Comparison of ENCODE assay signal across 8 mouse cellular contexts in genomic region chr11:121387750-121388553, GRCm38 (mm10). TPM values are rescaled to one million over a fixed set of nuclear protein-coding genes. Genes with fewer than 3 reads are reported as not detected.
DNase-seq lines count a peak whose midpoint lies in the region; ATAC-seq and TF ChIP-seq lines count a peak whose summit lies in the region.

Rab40b (minus strand) TSS chr11:121388251.

- peak within 1 kb of the TSS; percentile 63 for H3K9ac ChIP-seq in embryonic facial prominence, embryonic 11.5 days (replicated peaks; ENCODE audit: low read length)
- H3K9ac ChIP-seq in intestine, postnatal 0 days (ENCODE audit: low read depth, low read length), result peak within 1 kb of the TSS; percentile 45
- H3K9ac ChIP-seq in midbrain, embryonic 11.5 days (ENCODE audit: low read length), result peak within 1 kb of the TSS; percentile 50; the same call in 1 of the 2 replicates

- no peaks in the 10 kb centered on the region for H3K9me3 ChIP-seq in embryonic facial prominence, embryonic 11.5 days (replicated peaks; ENCODE audit: control insufficient read depth, low read length)
- H3K9me3 ChIP-seq in intestine, postnatal 0 days (ENCODE audit: control insufficient read depth), result no peaks in the 10 kb centered on the region
- H3K9me3 ChIP-seq in midbrain, embryonic 11.5 days (ENCODE audit: control insufficient read depth, low read length), result no peaks in the 10 kb centered on the region

- H3K36me3 ChIP-seq in embryonic facial prominence, embryonic 11.5 days (replicated peaks; ENCODE audit: control insufficient read depth, insufficient read depth, low read depth, low read length), result no peaks in the 10 kb centered on the region
- H3K36me3 ChIP-seq in intestine, postnatal 0 days (ENCODE audit: control insufficient read depth, insufficient read depth), result no peaks in the 10 kb centered on the region
- no peaks in the 10 kb centered on the region for H3K36me3 ChIP-seq in midbrain, embryonic 11.5 days (ENCODE audit: control insufficient read depth, insufficient read depth, low read length)

- peak; percentile 94 to 95 for DNase-seq in adrenal gland, postnatal 36 days
- DNase-seq in embryonic facial prominence, embryonic 11.5 days (ENCODE audit: low spot score), result peak; percentile 99
- DNase-seq in gonadal fat pad, adult 2 months (ENCODE audit: low read depth), result peak; percentile 97
- peak; percentile 93 to 94 for DNase-seq in left cerebral cortex, postnatal 36 days (ENCODE audit: low spot score in 2 of 2)
- DNase-seq in midbrain, embryonic 11.5 days (ENCODE audit: low spot score, missing footprints), result peak; percentile 98
- DNase-seq in spleen, adult 12 weeks (ENCODE audit: low spot score), result peak; percentile 45
- no peak for DNase-seq in natural killer cell, adult 2 months (ENCODE audit: low spot score in 2 of 2)

- intact Hi-C loops in left cerebral cortex, postnatal 36 days (cut with DNase I), result loop anchor here (5.0 kb wide), 3 partner anchors 34 to 64 kb away; partner anchors contain the start of genes Fn3krp and Tbcd

- peak within 1 kb of the TSS; percentile 61 for H3K4me3 ChIP-seq in embryonic facial prominence, embryonic 11.5 days (ENCODE audit: low read depth, low read length)
- H3K4me3 ChIP-seq in intestine, postnatal 0 days (ENCODE audit: low read depth, low read length), result peak within 1 kb of the TSS; percentile 67
- peak within 1 kb of the TSS; percentile 51 for H3K4me3 ChIP-seq in midbrain, embryonic 11.5 days (ENCODE audit: low read depth, low read length)

- H3K4me2 ChIP-seq in embryonic facial prominence, embryonic 11.5 days (ENCODE audit: low read depth, low read length), result peak within 1 kb of the TSS; percentile 95
- peak within 1 kb of the TSS; percentile 95 for H3K4me2 ChIP-seq in intestine, postnatal 0 days (replicated peaks; ENCODE audit: low read depth)
- H3K4me2 ChIP-seq in midbrain, embryonic 11.5 days, result peak within 1 kb of the TSS; percentile 82

- WGBS in embryonic facial prominence, embryonic 11.5 days, result 1% methylated on average over 61 of the region's 61 CpGs
- under 1% methylated on average over 61 of the region's 61 CpGs for WGBS in intestine, postnatal 0 days
- 1% methylated on average over 61 of the region's 61 CpGs for WGBS in midbrain, embryonic 11.5 days

- no peak within 1 kb of the TSS for H3K27ac ChIP-seq in embryonic facial prominence, embryonic 11.5 days (replicated peaks; ENCODE audit: low read depth, low read length)
- H3K27ac ChIP-seq in intestine, postnatal 0 days (ENCODE audit: low read depth, low read length), result no peak within 1 kb of the TSS; the same call in 1 of the 2 replicates
- H3K27ac ChIP-seq in midbrain, embryonic 11.5 days (ENCODE audit: low read depth, low read length), result no peak within 1 kb of the TSS

- peak; percentile 8; the same call in 1 of the 2 replicates for TF ChIP-seq CTCF in intestine, postnatal 0 days (IDR thresholded peaks at IDR 0.05; ENCODE audit: low read depth)

- H3K4me1 ChIP-seq in embryonic facial prominence, embryonic 11.5 days (ENCODE audit: control insufficient read depth, insufficient read depth, low read length), result no peaks in the 10 kb centered on the region; the same call in 1 of the 2 replicates
- no peaks in the 10 kb centered on the region for H3K4me1 ChIP-seq in intestine, postnatal 0 days (replicated peaks; ENCODE audit: control insufficient read depth, insufficient read depth, low read length)
- H3K4me1 ChIP-seq in midbrain, embryonic 11.5 days (ENCODE audit: control insufficient read depth, insufficient read depth, low read length), result no peaks in the 10 kb centered on the region

- peak; percentile 100 for ATAC-seq in embryonic facial prominence, embryonic 11.5 days (replicated peaks; ENCODE audit: insufficient number of reproducible peaks, low FRiP score, low TSS enrichment, low read depth)
- peak; percentile 99 for ATAC-seq in intestine, postnatal 0 days
- ATAC-seq in midbrain, embryonic 11.5 days (ENCODE audit: low FRiP score), result peak; percentile 99

- H3K27me3 ChIP-seq in embryonic facial prominence, embryonic 11.5 days (ENCODE audit: control insufficient read depth, insufficient read depth, low read length), result no peaks in the 10 kb centered on the region
- H3K27me3 ChIP-seq in intestine, postnatal 0 days (replicated peaks; ENCODE audit: control insufficient read depth, insufficient read depth, low read length), result no peaks in the 10 kb centered on the region
- peaks cover 8% of the 10 kb centered on the region; the same call in 1 of the 2 replicates for H3K27me3 ChIP-seq in midbrain, embryonic 11.5 days (ENCODE audit: control insufficient read depth, insufficient read depth, low read length)

RNA-seq across cellular contexts. Expression of gene Rab40b, which starts in this region (rescaled TPM):
- total RNA-seq in adrenal gland, postnatal 36 days (2021), result 1 to 10 TPM; 5.6 to 6.7 TPM
- polyA plus RNA-seq in embryonic facial prominence, embryonic 11.5 days (2014; fragmentation: Nextera tagmentation; extraction: Ambion mirVana), result 3.6 and 4.9 TPM in 2 replicates
- polyA plus RNA-seq in gonadal fat pad, adult 2 months (2012; rRNA removed), result 9.2 and 9.4 TPM in 2 replicates
- 2.2 and 3.4 TPM in 2 replicates for polyA plus RNA-seq in intestine, postnatal 0 days (2015; fragmentation: Nextera tagmentation; extraction: Ambion mirVana)
- total RNA-seq in left cerebral cortex, postnatal 36 days (2021), result 10 to 100 TPM; 48.5 to 51.5 TPM
- polyA plus RNA-seq in midbrain, embryonic 11.5 days (2014; fragmentation: Nextera tagmentation; extraction: Ambion mirVana), result 3.3 and 3.8 TPM in 2 replicates

Comparison
In these comparisons a context has a peak if more than half of its experiments do, and no peak if none do; other contexts are left out.
1. RNA of gene Rab40b (total RNA-seq): 48.5 to 51.5 TPM in left cerebral cortex, postnatal 36 days; 5.6 to 6.7 TPM in adrenal gland, postnatal 36 days; every median in the first group is over 4 times any median in the second.
2. DNase-seq: peak in adrenal gland, postnatal 36 days (2 of 2), embryonic facial prominence, embryonic 11.5 days (single experiment), gonadal fat pad, adult 2 months (single experiment), left cerebral cortex, postnatal 36 days (2 of 2), midbrain, embryonic 11.5 days (single experiment) and spleen, adult 12 weeks (single experiment); none in natural killer cell, adult 2 months (0 of 2).
3. Peak in every context shown above with its lines, with median percentiles within 50 percentile points of each other: ATAC-seq, H3K4me2 ChIP-seq, H3K4me3 ChIP-seq and H3K9ac ChIP-seq.